Mouse (Mus musculus) frontal cortex, postnatal 36 days (tissue): Measurements from ENCODE around the gene Sec22b.
A peak's percentile ranks its signal among the peaks of the same experiment; 100 is the strongest.

ENCODE experiments used
- DNase-seq, 2 experiments: peaks; one replicate each; pipeline ENCODE4 v3.0.0; 2022; ENCODE audit warnings: low spot score in 2 of 2

Sec22b gene

DNA sequence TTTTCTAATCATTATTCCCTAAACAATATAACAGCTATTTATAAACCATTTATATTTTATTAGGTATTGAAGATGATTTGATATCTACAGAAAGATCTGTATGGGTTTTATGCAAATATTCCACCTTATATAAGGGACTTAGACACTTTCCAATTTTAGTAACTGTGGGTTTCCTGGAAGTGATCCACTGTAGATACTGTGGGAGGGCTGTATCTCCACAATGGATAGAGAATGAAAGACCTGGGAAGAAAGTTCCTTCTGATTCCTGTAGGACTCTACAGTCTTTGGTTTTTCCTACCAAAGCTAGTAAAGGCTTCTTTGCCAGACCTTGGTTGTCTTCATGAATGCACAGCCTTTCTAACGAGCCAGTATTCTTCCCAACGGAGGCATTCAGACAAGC lies 8.7 kb downstream of the Sec22b start:
- DNase-seq = no peak

DNA sequence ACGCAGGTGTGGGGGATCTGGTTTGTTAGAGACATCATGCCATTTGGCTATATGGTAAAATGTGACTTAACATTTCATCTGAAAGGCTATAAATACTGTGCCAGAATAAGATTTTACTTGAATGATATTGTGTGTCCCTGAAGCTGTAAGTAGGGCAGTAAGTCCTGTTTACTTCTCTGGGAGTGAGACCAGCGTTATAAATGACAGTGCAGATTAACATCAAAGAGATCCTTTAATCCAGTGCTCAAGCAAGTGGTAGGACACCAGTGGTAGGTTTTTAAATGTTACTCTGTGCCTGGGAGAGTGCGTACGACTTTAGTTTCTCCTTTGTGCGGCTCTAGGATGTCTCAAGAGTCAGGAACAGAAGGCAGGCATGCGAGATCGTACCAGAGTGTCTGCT lies 10.1 kb downstream of the Sec22b start:
- DNase-seq = no peak

DNA sequence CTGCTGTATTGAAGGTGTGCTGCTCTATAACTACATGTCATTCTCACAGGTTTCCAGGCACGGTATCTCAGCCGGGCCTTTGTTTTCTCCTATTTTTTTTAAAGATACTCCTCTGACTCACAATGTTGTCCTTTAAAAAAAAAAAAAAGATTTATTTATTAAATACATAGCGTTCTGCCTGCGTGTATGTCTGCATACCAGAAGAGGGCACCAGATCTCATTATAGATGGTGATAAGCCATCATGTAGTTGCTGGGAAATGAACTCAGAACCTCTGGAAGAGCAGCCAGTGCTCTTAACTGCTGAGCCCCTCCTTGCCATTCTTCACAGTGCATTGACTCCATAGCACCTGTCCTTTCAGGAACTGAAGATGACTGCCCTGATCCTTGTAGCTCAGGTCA lies 14.1 kb downstream of the Sec22b start:
- no peak for DNase-seq

DNA sequence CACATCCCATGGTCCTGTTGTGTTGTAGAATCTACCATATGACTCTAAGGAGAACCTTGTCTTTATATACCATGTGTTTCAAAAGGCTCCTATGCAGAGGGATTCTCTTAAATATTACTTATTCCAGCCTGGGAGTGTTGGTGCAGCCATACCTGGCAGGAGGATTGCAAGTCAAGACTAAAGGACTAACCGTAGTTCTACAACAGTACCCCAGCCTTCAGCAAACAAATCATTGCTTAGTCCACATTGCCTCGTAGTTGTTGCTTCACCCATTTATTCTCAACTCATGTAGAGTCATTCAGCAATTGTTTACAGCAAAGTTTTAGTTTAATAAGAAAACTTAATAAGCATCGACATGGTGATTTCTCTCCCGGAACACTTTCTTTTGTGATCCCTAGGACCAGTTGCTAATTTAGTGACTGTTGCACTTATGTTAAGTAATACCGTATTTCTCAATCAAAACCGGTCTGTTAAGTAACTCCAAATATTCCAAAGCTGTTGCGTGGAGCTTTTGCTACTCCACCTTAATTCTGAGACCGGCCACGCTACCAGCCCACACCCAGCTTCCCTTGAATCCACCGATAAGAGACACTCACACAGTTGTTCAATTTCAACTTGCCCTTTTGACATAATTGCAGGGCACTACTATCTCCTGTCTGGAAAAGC lies 18.0 kb downstream of the Sec22b start:
- DNase-seq = no peak

DNA sequence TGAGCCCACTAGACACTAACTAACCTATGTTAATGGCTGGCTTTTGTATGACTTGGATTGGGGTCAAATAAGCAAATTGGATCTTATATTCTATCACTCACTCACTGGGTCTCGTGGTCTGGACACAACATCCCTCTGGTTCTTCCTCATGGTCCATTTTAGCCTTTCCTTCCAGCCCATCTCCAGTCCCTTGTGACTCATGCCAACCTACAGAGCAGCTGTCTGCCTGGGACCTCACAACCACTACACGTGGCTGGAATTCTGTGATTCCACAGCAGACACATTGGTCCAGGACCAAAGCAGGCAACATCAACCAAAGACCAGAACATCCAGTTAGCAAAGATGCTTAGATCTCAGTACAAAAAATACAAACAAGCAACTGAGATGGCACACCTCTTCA lies 24.3 kb downstream of the Sec22b start:
- peak in 1 of 2 experiments; percentile 48 for DNase-seq

DNA sequence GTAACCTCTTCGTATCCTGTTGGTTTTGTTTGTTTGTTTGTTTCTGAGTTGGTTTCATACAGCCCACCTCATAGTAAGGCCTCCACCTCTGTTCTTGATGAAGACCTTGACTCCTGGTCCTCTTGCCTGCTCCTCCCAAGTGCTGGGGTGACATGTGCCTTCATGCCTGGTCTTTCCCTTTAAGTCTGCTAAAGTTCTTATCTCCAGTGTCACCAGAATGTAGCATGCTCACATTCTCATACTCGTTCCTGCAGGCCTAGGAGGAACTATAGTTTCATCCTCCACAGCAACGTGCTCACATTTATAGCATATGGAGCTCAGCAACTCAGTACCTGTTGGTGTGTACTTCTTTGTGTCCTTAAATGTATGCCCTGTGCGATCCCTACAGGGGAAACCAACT lies 26.3 kb downstream of the Sec22b start:
- DNase-seq = no peak

DNA sequence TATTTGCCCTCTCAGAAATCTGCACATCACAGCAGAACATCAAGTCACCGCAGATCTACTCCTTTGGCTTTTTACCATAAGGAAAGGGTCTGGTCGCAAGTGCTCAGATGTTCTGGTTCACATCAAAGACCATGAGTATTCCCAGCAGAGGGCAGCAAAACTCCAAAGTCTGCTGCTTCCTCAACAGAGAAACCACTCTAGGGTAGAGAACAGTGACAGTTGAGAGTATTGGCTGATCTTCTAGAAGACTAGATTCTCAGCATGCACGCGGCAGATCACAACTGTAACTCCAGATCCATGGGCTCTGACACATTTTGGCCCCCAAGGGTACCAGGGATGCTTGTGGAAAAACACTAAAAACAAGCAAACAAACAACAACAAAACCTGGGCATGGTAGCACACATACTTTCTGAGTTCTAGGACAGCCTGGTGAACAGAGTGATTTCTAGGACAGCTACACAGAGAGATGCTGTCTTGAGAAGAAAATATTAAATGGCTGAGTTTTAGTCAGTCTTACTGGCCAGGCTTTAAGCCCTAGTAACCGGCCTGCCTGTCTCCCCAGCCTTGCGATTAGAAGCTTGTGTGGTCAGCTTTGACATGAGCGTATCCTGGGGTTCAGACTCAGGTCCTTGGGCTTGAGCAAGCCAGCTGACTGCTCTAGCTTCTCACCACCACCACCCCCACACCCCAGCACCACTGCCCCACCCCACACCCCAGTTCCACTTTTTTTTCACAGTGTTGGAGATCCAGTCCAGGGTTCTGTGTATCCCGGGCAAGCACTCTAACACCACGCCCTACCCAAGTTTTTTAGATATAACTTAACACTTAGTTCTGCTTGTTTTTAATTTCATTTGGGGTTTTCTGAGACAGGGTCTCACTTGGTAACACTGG lies 28.2 kb downstream of the Sec22b start:
- DNase-seq = peak; percentile 74 to 84

DNA sequence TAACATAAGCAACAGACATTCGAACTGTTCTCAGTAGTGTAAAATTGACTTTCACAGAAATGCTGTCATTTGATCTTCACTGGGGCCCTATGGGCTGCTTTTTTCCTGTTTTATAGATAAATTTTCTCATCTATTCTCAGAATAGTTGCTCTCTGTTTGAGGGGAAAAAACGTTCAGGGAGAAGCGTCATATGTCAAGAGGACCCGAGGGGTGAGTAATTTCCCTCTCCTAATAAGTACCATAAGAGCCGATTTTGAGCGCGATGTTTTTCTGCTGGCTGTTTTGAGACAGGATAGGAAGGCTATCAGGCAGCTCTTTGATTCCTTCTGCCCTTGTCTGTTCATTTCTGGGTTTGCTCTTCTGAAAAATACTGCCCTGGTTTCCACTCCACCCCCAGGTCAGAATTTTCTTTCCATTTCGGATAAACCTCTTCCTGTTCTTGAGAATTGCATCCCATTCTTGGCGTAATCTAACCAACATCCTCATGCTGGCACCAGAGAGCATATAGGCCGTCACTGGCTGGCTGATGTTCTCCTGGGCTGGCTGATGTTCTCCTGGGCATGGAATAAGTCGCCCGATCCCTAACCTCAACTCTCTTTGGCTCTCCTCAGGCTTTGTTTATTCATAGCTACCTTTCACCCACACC lies 29.3 kb downstream of the Sec22b start:
- DNase-seq = no peak

DNA sequence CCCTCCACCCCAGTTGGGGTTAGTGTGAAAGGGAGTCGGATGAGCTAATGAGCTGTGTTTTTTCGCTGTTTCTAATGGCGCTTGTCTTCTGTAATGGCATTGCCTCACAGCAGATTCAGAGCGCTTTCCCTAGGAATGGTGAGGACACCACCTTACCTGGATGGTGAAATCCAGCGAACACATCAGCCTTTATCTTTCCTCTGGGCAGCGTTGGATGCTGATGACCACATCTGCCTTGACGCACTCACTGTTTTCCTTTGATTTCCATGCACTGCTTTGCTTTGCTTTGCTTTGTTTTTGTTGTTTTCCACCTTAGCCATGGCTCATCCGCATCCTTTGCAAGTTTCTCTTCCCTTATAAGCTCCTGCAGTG lies 29.8 kb downstream of the Sec22b start:
- DNase-seq = no peak

DNA sequence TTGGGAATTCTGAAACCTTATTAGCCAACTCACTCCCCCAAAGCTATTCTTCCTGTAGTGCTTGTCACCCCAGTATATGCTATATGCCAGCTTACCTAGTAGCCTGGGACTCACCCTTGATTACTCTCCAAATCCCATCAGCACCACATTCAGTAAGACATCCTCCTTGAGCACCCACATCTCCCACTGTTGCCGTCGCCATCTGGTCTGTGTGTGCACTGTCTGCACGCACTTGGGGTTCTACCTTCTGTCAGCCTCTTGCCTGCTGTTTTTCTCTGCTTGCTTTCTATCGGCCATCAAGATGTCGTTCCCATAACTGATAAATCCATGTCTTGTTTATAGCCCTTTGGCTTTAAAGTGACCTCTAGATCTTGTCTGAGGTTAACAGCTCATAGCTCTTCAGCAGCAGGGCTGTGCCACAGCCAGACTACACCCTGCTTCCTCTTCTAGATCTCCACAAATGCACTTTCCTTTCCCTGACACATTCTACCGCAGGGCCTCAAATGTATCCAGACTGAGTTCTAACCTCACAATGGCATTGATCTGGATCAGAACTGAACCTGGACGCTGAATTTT lies 30.4 kb downstream of the Sec22b start:
- DNase-seq = peak; percentile 57 to 72

DNA sequence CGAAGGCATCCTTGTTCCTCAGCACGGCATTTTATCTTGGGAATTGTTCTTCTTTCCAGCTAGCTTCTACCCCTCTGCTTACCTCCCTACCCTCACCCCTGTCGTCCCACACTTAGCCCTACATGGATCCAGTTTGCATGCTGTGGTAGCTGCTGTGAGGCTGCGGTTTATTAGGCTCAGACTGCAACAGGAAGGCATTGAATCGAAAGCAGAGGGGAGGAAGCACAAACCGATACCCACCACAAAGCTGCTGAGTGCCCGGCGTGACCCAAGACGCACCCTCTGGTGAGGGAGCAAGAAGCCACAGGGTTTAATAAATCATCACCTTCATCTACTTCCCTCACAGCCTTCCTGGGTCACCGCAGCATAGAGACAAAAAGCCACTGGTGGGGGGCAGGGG lies 31.1 kb downstream of the Sec22b start:
- no peak for DNase-seq

DNA sequence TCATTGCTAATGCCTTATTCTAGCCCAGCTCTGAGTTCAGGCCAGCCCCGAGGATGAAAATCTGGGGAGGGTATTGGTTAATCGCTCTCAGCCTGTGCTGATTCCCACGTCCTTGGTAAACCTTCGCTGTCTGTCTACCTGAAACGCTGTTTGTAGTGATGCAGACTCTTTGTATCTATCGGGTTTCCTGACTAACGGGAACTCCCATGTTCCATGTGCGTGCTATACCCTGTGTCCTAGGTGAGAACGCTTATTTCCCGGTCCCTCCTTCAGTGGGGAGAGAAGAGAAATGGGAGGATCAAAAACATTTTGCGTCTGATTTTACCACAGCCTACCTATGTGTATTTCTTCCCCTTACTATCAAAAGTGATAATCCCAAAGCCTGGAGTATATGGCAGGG lies 31.8 kb downstream of the Sec22b start:
- no peak for DNase-seq

DNA sequence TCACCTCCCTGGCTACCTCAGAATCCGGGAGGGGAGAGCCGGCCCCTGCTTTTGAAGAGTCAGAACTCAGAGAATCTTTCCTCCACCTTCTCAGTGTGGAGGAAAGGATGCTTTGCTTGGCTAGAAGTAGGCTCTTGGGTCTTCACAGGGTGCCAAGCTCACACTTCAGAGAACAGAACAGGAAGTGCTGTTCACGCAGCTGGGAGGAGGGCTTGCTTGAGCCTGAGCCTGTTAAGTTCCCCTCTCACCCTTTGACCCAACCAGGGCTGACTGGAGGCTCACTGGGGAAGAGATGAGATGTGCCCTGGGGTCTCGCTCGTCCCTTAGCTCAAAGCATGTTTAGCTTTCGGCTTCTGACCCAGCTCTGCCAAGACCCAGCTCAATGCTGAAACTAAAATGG lies 32.3 kb downstream of the Sec22b start:
- no peak for DNase-seq

DNA sequence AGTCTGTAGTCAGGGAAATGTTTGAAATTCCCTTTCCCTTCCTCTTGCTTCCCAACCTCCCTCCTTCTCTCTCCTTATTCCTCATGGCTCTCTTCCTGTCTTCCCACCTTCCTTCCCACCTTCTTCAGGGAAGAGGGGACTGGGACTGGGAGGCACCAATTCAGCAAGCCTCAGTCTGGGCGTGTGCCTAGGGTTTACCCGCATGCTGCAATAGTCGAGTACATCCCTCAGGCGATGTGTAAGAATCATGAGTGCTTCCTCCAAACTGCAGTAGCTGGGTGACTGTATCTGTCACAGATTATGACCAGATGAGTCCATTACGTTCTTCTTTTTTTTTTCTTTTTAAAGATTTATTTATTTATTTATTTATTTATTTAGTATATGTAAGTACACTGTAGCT lies 32.8 kb downstream of the Sec22b start:
- no peak for DNase-seq

DNA sequence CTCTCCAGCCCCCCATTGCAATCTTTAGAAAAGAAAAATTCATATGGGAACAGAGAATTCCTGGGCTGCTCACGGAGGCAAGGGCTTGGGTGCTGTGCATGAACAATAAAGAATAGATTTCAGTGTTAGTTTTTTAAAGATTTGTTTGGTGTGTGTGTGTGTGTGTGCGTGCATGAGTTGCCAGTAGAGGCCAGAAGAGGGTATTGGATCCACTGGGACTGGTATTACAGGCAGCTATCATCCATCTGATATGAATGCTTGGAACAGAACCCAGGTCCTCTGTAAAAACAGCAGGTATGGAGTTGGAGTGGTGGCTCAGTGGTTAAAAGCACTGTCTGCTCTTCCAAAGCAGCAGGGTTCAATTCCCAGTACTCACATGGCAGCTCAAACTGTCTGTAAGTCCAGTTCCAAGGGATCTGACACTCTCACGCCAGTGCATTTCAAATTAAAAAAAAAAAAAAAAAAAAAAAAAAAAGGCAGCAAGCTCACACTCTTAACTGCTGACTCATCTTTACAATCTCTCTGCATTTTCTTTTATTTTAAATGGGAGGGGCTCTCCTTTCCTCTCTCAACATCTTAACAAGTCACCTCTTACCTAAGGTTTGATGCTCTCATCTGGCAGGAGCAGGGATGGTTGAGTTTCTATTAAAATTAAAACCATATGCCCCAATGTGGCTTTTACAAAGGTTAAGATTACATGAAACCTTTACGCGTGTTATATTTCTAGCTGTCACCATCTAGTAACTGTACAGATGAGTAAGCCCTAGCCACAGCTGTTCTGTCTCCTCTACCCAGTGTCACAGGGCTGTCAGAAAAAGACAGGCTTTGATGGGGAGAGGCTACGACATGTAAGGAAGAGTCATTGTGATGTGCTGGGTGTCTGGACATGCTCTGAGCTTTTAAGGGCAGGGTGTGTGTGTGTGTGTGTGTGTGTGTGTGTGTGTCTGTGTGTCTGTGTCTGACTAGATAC lies 33.6 kb downstream of the Sec22b start:
- no peak for DNase-seq

DNA sequence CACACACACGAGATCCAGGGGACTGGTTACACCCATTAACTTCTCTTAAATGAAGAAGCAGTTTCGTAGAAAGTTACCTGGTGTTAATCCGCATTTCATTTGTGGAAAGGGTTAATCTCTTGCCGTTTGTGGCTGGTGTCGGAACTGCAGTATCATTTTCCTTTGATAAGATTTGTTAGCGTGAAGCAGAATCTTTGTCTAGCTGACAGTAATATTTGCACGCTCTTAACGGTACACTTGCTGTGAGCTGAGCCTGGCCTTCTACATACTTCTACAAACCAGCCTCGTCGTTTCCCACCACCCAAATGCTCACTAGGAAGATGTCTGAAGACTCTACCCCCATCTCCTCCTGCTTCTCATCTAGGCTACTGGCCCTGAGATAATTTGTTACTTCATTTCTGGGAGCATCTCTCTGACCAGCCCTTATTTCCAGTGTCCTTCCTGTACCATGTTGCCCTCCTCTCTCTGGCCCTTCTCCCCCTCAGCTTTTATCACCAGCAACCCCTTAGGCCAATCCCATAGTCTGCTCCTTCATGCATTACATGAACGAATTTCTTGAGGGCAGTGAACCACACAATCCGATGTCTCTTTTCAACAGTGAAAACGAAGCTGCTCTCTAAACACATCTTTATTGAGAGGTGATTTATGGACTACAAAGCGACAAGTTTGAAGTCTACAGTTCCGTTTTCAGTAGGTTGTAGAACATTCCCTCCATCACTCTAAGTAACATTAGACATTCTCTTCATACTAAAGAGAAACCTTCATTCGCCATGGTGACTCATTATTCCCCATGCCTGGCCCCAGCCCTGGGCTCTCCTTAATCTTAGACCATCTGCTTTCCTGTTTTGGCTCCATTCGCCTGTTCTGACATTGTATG lies 36.3 kb downstream of the Sec22b start:
- no peak for DNase-seq

DNA sequence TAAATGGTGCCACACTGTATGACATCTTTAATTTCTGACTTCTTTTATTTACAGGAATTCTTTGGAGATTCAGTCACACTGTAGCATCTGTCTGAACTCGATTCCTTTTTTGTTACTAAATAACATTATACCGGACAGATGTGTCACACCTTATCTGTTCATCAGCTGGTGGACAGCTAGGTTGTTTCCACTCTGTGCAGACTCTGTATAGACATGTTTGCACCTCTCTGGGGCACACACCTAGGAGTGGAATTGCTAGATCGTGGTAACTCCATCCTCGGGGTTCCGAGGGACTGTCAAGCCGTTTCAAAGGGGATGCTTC lies 36.9 kb downstream of the Sec22b start:
- no peak for DNase-seq

DNA sequence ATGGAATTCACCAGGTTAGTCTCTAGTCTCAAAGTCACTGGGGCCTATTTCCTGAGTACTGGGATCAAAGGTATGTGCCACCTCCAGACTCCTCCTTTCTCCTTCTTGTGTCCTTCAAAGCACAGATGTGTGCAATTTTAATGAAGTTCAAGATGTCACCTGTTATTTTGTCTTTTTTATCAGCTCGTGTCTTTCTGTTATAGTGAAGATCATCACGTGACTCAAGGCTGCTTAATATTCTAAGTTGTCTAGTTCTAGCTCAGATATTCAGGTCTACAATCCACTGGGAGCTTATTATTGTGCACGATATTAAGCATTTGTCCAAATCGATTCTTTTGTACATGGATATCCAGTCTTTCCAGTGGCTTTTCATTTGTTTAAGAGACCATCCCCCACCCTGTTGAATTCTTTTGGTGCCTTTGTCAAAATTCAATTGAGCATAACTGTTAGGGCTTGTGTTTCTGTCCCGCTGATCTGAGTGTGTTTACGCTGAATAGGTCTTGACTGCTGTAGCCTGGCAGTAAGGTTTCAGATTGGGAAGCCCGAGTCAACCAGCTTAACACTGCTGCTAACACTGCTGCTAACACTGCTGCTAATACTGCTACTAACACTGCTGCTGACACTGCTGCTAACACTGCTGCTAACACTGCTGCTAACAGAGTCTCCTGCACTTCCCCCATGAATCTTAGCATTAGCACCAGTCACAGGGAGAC lies 38.0 kb downstream of the Sec22b start:
- DNase-seq = no peak

DNA sequence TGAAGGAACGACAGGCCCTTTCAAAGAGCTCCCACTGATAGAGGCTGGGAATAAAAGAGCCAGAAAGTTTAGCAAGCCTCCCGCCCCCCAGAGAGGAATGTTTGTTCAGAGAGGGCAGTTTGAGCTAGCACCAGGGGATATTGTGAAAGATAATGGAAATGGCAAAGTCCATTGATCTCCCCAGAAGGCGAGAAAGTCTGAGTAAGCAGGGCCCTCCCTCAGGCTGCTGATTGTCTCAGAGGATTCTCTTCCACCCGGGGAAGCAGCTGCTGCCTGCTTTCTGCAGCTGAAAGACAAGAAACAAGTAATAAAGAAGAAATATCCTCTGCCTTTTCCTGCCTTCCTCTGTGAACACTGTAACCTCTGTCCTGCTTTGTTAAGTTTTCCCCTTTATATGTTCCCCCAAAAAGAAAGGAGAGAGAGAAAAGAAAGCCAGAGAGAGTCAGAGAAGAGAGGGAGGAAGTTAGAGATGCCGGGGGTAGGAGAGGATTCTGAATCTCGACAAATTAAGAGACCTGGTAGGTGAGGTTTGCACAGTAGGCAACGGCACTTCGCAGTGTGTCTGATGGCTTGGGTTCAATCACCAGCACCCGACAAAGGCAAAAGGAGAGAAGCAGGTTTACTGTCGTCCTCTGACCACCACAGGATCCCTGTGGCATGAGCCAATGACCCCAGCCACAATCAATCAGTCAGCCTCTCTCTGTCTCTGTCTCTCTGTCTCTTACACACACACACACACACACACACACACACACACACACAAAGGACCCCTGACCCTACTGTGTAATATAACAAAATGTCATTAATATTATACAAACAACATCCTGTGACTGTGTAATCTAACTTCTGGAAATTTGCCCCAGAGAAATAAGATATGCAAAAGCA lies 38.9 kb downstream of the Sec22b start:
- no peak for DNase-seq
